ENCODE assay signal across 8 mouse cellular contexts in genomic region chr12:80642725-80643692, GRCm38 (mm10). TPM values are rescaled to one million over a fixed set of nuclear protein-coding genes. Genes with fewer than 3 reads are reported as not detected.
DNase-seq lines count a peak whose midpoint lies in the region; ATAC-seq and TF ChIP-seq lines count a peak whose summit lies in the region.

No protein-coding gene starts in this region.

- H3K9ac ChIP-seq in intestine, embryonic 14.5 days (ENCODE audit: low read length): peak overlapping the region; percentile 96
- peak overlapping the region; percentile 96 for H3K9ac ChIP-seq in limb, embryonic 14.5 days (ENCODE audit: low read depth, low read length, severe bottlenecking)
- H3K9ac ChIP-seq in midbrain, embryonic 14.5 days (replicated peaks; ENCODE audit: low read length): peak overlapping the region; percentile 87
- peak overlapping the region; percentile 87 for H3K9ac ChIP-seq in stomach, embryonic 15.5 days

- TF ChIP-seq POLR2A in limb, embryonic 14.5 days (IDR thresholded peaks at IDR 0.05; ENCODE audit: borderline replicate concordance, extremely low read depth, insufficient read depth, insufficient read length): no peak

- peak; percentile 36 for ATAC-seq in common myeloid progenitor, adult 5-6 weeks (replicated peaks; ENCODE audit: low read depth, poor library complexity, severe bottlenecking)
- ATAC-seq in intestine, embryonic 14.5 days (replicated peaks; ENCODE audit: low FRiP score, low TSS enrichment, low read depth): peak; percentile 64
- ATAC-seq in limb, embryonic 14.5 days (ENCODE audit: low FRiP score, low read depth): peak; percentile 69
- ATAC-seq in midbrain, embryonic 14.5 days (ENCODE audit: low FRiP score, low TSS enrichment): peak; percentile 68
- ATAC-seq in stomach, embryonic 15.5 days (ENCODE audit: insufficient read depth, low FRiP score, low read depth): peak; percentile 65

- DNase-seq in A20 (ENCODE audit: low read depth, low spot score): peak; percentile 90
- peak; percentile 53 for DNase-seq in adipocyte (ENCODE audit: low spot score)
- peak; percentile 52 for DNase-seq in gastrocnemius, postnatal 10 days
- DNase-seq in intestine, embryonic 14.5 days (ENCODE audit: low spot score): peak; percentile 83
- DNase-seq in limb, embryonic 14.5 days (ENCODE audit: low spot score): no peak
- peak; percentile 65 for DNase-seq in midbrain, embryonic 14.5 days

- peak overlapping the region; percentile 95 for H3K27ac ChIP-seq in intestine, embryonic 14.5 days (ENCODE audit: low read depth)
- H3K27ac ChIP-seq in limb, embryonic 14.5 days (replicated peaks; ENCODE audit: low read depth, low read length): peak overlapping the region; percentile 94
- H3K27ac ChIP-seq in midbrain, embryonic 14.5 days (replicated peaks; ENCODE audit: low read depth, low read length): peak overlapping the region; percentile 88
- peak overlapping the region; percentile 90 for H3K27ac ChIP-seq in stomach, embryonic 15.5 days

- H3K4me1 ChIP-seq in intestine, embryonic 14.5 days (replicated peaks; ENCODE audit: control insufficient read depth, insufficient read depth, low read length): peaks cover 24% of the 10 kb centered on the region
- H3K4me1 ChIP-seq in limb, embryonic 14.5 days (ENCODE audit: control insufficient read depth, insufficient read depth, low read length): peaks cover 29% of the 10 kb centered on the region
- H3K4me1 ChIP-seq in midbrain, embryonic 14.5 days (ENCODE audit: control insufficient read depth, insufficient read depth, low read length): peaks cover 36% of the 10 kb centered on the region
- H3K4me1 ChIP-seq in stomach, embryonic 15.5 days: peaks cover 17% of the 10 kb centered on the region; the same call in 1 of the 2 replicates

- peak overlapping the region; percentile 94 for H3K4me3 ChIP-seq in intestine, embryonic 14.5 days (ENCODE audit: low read depth, low read length)
- H3K4me3 ChIP-seq in limb, embryonic 14.5 days (replicated peaks; ENCODE audit: low read length): peak overlapping the region; percentile 97
- peak overlapping the region; percentile 93 for H3K4me3 ChIP-seq in midbrain, embryonic 14.5 days (replicated peaks; ENCODE audit: low read depth, low read length)
- H3K4me3 ChIP-seq in stomach, embryonic 15.5 days (replicated peaks): peak overlapping the region; percentile 73

- 3% methylated on average over 48 of the region's 48 CpGs for WGBS in intestine, embryonic 14.5 days
- WGBS in limb, embryonic 14.5 days: 2% methylated on average over 48 of the region's 48 CpGs
- WGBS in midbrain, embryonic 14.5 days: 2% methylated on average over 48 of the region's 48 CpGs
- WGBS in stomach, embryonic 15.5 days: 3% methylated on average over 48 of the region's 48 CpGs

- H3K27me3 ChIP-seq in intestine, embryonic 14.5 days (replicated peaks; ENCODE audit: control insufficient read depth, insufficient read depth, low read length): no peaks in the 10 kb centered on the region
- no peaks in the 10 kb centered on the region for H3K27me3 ChIP-seq in limb, embryonic 14.5 days (ENCODE audit: control insufficient read depth, insufficient read depth, low read length)
- H3K27me3 ChIP-seq in midbrain, embryonic 14.5 days (ENCODE audit: control insufficient read depth, insufficient read depth, low read length): no peaks in the 10 kb centered on the region
- H3K27me3 ChIP-seq in stomach, embryonic 15.5 days (replicated peaks): no peaks in the 10 kb centered on the region

- H3K4me2 ChIP-seq in intestine, embryonic 14.5 days (ENCODE audit: low read length): peak overlapping the region; percentile 95
- peak overlapping the region; percentile 81 for H3K4me2 ChIP-seq in limb, embryonic 14.5 days (replicated peaks; ENCODE audit: low read depth, low read length, severe bottlenecking)
- peak overlapping the region; percentile 96 for H3K4me2 ChIP-seq in midbrain, embryonic 14.5 days (ENCODE audit: low read length)
- H3K4me2 ChIP-seq in stomach, embryonic 15.5 days: peak overlapping the region; percentile 80

- no peaks in the 10 kb centered on the region for H3K9me3 ChIP-seq in intestine, embryonic 14.5 days (ENCODE audit: control insufficient read depth, low read length)
- H3K9me3 ChIP-seq in limb, embryonic 14.5 days (ENCODE audit: control insufficient read depth, low read length): no peaks in the 10 kb centered on the region
- H3K9me3 ChIP-seq in midbrain, embryonic 14.5 days (ENCODE audit: control insufficient read depth, low read length): no peaks in the 10 kb centered on the region
- no peaks in the 10 kb centered on the region for H3K9me3 ChIP-seq in stomach, embryonic 15.5 days

- peaks cover 41% of the 10 kb centered on the region for H3K36me3 ChIP-seq in intestine, embryonic 14.5 days (ENCODE audit: control insufficient read depth, insufficient read depth, low read length)
- H3K36me3 ChIP-seq in limb, embryonic 14.5 days (ENCODE audit: control insufficient read depth, insufficient read depth, low read length): peaks cover 41% of the 10 kb centered on the region
- peaks cover 36% of the 10 kb centered on the region for H3K36me3 ChIP-seq in midbrain, embryonic 14.5 days (ENCODE audit: control insufficient read depth, insufficient read depth, low read length)
- H3K36me3 ChIP-seq in stomach, embryonic 15.5 days: peaks cover 16% of the 10 kb centered on the region

RNA-seq across cellular contexts. Expression of gene Slc39a9, which starts 0.7 kb away (rescaled TPM):
- total RNA-seq in common myeloid progenitor, adult 5-6 weeks (2017): 14.1 and 16.4 TPM in 2 replicates
- 10 to 100 TPM; 11.8 to 14.2 TPM for total RNA-seq in gastrocnemius, postnatal 10 days (2021)
- 26.1 and 29.4 TPM in 2 replicates for polyA plus RNA-seq in intestine, embryonic 14.5 days (2014; fragmentation: Nextera tagmentation; extraction: Ambion mirVana)
- polyA plus RNA-seq in limb, embryonic 14.5 days (2012; rRNA removed): 29.1 and 40.6 TPM in 2 replicates
- polyA plus RNA-seq in limb, embryonic 14.5 days (2014; fragmentation: Nextera tagmentation; extraction: Ambion mirVana): 26.9 and 28.0 TPM in 2 replicates
- polyA plus RNA-seq in midbrain, embryonic 14.5 days (2014; fragmentation: Nextera tagmentation; extraction: Ambion mirVana): 20.2 and 29.5 TPM in 2 replicates
- 24.4 and 27.7 TPM in 2 replicates for polyA plus RNA-seq in stomach, embryonic 15.5 days (2015; fragmentation: Nextera tagmentation; extraction: Ambion mirVana)

RNA-seq across cellular contexts. Expression of gene Erh, which starts 1.1 kb away (rescaled TPM):
- 115 and 128 TPM in 2 replicates for total RNA-seq in common myeloid progenitor, adult 5-6 weeks (2017)
- 10 to 100 TPM; 36.9 to 44.7 TPM for total RNA-seq in gastrocnemius, postnatal 10 days (2021)
- polyA plus RNA-seq in intestine, embryonic 14.5 days (2014; fragmentation: Nextera tagmentation; extraction: Ambion mirVana): 316 and 325 TPM in 2 replicates
- 290 and 355 TPM in 2 replicates for polyA plus RNA-seq in limb, embryonic 14.5 days (2012; rRNA removed)
- 285 and 294 TPM in 2 replicates for polyA plus RNA-seq in limb, embryonic 14.5 days (2014; fragmentation: Nextera tagmentation; extraction: Ambion mirVana)
- polyA plus RNA-seq in midbrain, embryonic 14.5 days (2014; fragmentation: Nextera tagmentation; extraction: Ambion mirVana): 258 and 288 TPM in 2 replicates
- 258 and 269 TPM in 2 replicates for polyA plus RNA-seq in stomach, embryonic 15.5 days (2015; fragmentation: Nextera tagmentation; extraction: Ambion mirVana)

RNA-seq across cellular contexts. Expression of gene Plekhd1, which starts 49.4 kb away (rescaled TPM):
- total RNA-seq in common myeloid progenitor, adult 5-6 weeks (2017): not detected in 2 replicates
- total RNA-seq in gastrocnemius, postnatal 10 days (2021): under 1 TPM; 0.21 to 0.43 TPM
- polyA plus RNA-seq in intestine, embryonic 14.5 days (2014; fragmentation: Nextera tagmentation; extraction: Ambion mirVana): 11.8 and 12.1 TPM in 2 replicates
- 0.29 and 0.33 TPM in 2 replicates for polyA plus RNA-seq in limb, embryonic 14.5 days (2012; rRNA removed)
- polyA plus RNA-seq in limb, embryonic 14.5 days (2014; fragmentation: Nextera tagmentation; extraction: Ambion mirVana): 0.12 and 0.18 TPM in 2 replicates
- polyA plus RNA-seq in midbrain, embryonic 14.5 days (2014; fragmentation: Nextera tagmentation; extraction: Ambion mirVana): 2.5 and 3.5 TPM in 2 replicates
- polyA plus RNA-seq in stomach, embryonic 15.5 days (2015; fragmentation: Nextera tagmentation; extraction: Ambion mirVana): 5.6 and 6.9 TPM in 2 replicates
